Mouse (Mus musculus) heart, postnatal 4 days (tissue): ENCODE results near the gene Ripply3. TPM values are rescaled to one million over a fixed set of nuclear protein-coding genes. Genes with fewer than 3 reads are reported as not detected.
A peak's percentile ranks its signal among the peaks of the same experiment; 100 is the strongest.
"Not testable (repeated sequence)": the region's sequence is repeated elsewhere in the genome, so short reads cannot be mapped to it uniquely, and the experiment has no call there.

Experiments used
- DNase-seq: peaks from one replicate; pipeline ENCODE4 v3.0.0; 2021
- total RNA-seq, 2 experiments: library from RNA; stranded (reverse); gene quantifications; 2 replicates each; pipeline ENCODE4 v1.2.3; 2021

Ripply3 gene
- total RNA-seq, 2 experiments from 2014 or later: 3.7 to 4.5 TPM

DNA sequence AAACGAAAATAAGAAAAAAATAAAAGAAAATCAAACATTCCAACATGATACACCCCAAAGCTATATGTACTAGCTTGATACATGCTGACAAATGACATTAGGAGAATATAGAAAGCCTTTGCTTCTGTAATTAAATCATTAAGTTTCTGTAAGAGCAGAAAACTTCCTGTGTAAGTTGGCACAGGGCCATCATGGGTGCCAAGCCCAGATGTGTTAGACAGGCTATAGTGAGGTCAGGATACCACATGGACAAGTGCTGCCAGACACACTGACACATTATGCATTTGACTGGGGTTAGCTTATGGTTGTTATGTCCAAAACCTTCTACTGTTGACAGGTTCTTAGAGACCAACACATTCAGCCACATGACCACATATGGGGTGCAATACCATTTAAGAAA lies 13.0 kb upstream of the Ripply3 start:
- DNase-seq: no peak

DNA sequence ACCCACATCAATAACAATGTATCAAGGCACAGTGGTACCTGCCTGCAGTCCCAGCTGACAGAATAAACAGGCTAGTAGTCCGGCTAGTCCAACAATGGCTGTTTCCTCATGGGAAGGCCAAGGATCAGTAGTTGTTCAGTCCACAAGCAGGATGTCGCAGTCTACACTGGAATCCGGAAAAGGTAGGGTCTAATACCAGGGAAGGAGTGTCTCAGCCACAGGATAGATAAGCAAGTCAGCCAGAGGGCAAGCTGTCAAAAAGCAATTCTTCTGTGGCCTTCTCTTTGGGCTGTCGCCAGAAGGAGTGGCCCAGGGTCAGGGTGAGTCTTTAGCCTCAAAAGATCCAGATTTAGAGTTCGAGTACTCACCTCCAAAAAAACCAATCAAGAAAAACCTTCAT lies 10.5 kb upstream of the Ripply3 start:
- no peak for DNase-seq

DNA sequence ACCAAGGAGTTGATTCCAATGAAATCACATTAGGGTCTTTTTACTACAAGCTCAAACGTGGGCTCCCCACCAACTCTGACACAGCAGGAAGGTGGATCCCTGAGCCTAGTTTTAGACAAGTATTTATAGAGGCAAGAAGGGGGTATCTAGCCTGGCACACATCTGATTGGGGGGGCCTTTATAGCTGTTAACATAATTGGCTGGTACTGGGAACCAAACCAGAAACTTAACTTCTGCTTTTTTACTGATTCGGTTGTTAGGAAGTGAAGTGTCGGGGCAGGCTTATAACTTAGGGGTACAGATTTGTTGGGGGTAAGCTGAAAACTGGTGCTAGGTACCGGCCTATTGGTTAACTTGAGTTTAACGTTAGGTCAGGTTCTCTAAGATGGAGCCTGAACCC lies 8.0 kb upstream of the Ripply3 start:
- no peak for DNase-seq

DNA sequence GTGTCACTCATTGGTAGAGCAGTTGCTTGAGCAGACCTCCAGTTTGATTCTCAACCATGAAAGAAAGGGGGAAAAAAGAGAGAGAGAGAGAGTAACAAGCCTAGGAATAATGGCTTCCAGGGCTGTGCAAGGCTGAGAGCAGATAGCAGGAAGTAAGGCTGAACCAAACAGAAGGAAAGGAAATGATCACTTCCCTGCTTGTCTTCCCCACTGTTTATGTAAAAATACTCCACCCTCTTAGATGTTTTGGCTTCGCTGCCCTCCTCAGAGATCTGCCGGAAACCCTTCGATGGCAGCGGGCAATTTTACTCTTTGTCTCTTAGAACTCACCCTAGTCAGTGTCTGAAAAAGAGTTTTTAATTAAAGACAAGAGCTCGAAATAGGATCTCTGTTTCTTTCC lies 4.5 kb upstream of the Ripply3 start:
- DNase-seq: no peak

DNA sequence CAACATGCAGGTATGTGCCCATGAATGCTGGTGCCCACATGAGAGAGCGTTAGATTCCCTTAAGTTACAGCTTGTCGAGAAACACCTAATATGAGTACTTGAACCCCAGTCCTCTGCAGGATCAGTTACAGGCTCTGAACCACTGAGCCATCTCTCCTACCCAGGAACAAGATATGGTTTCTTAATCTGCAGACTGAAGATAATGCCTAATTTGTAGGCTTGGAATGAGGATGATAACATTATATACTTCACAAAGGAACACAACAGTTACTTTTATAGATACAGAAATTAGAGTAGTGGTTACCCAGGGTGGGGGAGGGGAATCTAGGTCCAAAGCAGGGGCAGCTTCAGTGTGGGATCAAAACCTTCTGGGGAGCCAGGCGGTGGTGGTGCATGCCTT lies 2.2 kb upstream of the Ripply3 start:
- no peak for DNase-seq

DNA sequence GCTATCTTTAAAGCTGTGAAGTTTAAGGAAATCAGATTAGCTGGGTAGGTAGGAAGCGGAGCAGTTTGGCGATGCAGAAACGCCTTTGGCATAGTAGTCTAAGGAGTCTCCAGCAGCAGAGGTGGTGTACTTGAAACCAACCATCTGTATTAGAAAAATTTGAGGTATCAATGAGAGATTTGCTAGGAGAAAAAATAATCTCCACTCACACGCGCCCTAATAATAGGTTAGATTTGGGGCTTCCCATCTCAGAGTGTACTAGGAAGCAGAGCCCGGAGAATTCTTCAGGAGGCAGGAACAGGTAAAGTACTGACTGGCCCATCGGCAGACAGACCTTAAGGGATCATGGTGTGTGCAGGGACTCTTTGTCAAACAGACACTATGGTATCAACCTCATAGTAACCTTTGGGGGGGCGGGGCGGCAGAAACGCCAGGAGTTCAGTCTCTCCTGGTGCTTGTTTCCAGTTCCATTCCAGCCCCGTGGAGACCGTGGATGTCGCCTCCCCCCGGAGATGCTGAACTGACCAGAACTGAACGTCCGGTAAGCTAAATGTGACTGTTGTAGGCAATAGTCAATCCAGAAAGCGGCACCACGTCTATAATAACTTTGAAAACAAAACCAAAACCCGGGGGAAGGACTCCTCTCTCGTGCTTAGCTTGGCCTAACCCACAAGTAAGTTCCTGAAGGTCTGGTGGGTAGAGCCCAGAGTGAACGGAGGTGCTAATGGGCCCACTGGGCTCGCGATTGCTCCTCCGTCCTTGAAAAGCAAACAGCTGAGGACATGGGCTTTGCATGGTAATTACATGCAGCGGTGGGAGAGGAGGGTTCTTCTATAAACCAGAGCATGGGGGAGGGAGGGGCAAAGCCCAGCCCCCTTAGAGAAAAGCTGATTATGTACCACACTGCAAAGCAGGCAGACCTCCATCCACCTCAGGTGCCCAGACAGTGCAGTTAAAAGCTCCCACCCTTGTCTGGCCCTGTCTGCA lies 954 bp downstream of the Ripply3 start:
- no peak for DNase-seq

DNA sequence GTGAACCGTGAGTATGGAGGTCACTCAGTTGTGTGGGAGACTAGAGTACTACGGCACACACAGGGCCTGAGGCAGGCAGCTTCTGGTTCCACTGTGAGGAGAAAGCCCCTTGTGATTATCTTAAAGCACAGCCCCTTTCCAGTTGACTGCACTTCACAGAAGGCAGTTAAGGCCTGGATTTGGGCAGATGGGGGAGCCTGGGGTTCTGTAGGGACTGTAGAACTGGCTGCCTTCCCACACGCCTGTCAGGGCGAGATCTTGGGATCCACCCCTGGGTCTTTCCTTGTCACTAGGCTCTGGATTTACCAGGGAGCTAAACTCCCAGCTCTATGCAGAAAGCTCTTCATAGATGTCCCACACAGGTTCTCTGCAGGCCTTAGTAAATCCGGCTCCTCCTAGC lies 2.2 kb downstream of the Ripply3 start:
- no peak for DNase-seq

DNA sequence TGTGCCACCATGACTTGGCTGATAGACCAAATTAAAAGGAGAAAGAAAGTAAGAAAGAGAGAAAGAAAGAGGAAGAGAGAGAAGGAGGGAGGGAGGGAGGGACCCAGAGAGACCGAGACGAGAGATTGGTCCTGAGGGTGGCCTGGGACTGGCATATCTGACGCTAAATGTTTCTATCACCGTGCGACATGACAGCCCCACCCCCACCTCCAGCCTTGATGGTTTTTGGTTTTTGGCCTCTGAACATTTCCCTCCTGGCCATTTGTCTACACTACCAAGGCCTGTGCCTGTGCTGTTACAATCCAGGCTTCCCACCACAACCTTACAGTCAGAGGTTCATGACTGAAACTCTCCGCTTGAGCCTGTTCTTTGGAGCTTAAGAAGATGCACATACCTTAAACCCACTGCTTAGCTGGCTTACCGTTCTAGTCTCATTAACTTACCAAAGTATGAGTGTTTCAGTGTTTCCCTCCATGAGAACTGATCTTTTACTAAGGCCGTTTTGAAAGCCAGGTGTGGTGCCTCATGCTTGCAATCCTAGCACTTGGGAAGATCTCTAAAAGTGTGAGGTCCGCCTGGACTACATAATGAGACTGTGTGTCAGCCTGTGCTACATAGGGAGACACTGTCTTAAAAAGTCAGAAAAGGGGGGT lies 3.1 kb downstream of the Ripply3 start:
- DNase-seq: no peak

DNA sequence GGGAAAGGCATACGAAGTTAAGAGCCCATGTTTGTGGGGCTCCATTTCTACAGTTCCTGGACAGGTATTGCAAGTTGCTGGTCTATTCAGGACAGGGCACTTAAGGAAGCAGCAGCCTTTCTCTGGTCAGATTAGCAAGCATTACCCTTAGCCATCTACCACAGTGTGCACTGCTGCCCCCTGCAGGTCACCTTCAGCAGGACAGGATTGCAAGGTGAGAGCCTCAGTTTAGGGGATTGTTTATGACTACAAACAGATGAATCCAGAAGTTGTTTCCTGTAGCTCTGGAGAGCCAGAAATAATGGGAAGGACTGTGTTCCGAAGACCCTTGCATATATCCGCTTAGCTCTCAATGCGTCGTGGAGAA lies 3.6 kb downstream of the Ripply3 start:
- DNase-seq: peak; percentile 70

DNA sequence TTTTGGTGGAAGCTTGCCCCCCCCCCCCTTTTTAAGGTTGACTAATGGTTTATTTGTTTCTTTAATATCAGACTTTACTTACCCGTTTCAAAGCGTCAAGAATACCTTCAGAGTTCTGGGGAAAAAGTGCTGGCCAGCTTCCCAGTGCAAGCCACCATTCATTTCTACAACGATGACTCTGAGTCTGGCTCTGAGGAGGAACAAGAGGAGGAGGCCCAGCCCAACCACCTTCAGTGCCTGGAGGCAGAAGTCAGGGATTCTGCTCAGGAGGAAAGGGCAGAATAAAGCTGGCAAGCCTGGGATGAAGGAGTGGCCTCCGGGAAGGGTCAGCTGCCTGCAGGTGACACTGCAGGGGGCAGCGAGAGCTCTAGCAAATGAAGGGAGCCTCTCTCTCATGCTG lies 7.4 kb downstream of the Ripply3 start:
- no peak for DNase-seq

DNA sequence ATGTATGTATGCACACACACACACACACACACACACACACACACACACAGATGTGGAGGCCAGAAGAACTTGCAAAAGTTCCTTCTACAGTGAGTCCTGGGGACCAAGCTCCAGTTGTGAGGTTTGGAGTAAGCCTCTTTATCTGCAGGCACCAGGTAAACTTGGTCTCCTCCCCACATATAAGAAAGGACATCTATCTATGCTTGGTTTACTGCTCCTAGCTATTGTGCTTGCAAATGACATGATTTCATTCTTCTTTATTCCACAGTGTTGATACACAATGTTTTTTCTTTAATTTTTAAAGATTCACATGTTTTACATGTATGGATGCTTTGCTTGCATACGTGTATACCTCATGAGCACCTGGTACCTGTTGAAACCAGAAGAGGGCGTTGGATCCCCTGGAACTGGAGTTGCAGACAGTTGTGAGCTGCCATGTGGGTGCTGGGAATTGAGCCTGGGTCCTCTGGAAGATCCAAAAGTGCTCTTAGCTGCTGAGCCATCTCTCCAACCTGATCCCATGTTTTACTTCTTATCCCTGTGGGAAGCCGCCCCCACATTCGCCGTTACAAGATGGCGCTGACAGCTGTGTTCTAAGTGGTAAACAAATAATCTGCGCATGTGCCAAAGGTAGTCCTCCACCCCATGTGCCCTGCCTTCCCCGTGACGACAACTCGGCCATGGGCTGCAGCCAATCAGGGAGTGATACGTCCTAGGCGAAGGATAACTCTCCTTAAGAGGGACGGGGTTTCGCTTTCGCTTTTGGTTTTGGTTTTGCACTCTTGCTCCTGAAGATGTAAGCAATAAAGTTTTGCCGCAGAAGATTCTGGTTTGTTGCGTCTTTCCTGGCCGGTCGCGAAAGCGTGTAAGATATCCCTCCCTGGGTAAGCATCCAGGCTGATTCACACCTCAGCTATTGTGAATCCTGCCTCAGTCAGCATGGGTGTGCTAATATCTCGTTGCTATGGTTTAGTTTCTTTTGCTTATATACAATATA lies 11.2 kb downstream of the Ripply3 start:
- DNase-seq: not testable (repeated sequence)

DNA sequence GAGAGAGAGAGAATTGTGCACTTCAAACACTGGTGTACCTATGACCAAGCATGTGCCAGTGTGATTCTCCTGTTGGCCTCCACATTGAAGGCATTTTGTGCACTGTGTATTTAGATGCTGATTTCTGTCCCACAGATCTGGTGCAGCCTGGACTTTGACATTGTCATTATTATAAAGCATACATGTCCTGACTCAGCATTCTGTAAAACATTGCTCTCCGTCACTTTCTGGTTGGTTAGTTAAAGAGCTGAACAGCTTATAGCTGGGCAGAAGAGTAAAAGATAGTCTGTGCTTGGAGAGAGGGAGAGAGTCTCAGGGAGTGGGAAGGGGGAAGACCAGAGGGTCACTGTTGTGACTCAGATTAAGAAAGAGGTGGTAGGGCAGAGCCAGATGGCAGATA lies 17.5 kb downstream of the Ripply3 start:
- DNase-seq: no peak

DNA sequence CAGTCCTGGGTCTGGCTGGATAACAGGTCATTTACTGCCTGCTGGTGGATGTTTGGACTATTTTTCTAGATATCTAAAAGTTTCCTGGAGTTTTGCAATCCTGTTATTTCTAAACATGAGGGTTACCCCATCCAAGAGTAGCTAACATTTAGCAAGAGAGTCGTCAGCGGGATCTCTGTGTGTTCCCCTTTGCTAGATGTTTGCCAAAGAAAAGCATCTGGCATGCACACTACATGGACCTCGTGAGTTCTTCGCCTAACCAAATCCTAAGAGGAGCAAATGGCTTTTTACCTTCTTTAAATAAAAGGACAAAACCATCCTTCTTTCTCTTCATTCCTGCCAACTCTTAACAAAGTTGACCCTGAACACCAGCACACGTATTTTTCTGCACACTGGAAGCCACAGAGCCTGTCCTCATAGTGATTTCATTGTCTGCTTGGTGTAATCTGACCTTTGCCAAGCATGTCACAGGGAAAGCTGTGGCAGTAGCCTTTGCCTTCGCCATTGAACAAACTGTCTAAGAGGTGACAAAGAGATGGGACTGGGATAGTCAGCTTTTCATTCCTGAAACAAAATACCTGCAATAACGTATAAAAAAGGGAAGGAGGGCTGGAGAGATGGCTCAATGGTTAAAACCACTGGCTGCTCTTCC lies 19.0 kb downstream of the Ripply3 start:
- DNase-seq: no peak

DNA sequence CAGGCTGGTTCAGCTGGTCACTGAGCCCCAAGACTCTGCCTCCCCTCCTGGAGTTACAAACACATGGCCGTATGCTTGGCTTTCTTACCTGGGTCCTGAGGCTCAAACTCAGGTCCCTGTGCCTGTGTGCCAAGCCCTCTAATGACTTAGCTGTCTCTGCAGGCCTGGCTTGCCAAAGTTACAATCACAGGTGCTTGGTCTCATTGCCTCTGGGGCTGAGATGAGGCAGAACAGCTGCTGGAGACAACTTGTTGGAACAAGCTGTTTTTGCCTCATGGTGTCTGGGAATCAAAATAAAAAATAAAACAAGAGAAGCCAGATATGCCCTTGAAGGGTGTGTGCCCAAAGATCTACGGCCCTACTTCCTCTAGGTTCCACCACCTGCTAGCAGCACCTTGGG lies 20.6 kb downstream of the Ripply3 start:
- DNase-seq: no peak

DNA sequence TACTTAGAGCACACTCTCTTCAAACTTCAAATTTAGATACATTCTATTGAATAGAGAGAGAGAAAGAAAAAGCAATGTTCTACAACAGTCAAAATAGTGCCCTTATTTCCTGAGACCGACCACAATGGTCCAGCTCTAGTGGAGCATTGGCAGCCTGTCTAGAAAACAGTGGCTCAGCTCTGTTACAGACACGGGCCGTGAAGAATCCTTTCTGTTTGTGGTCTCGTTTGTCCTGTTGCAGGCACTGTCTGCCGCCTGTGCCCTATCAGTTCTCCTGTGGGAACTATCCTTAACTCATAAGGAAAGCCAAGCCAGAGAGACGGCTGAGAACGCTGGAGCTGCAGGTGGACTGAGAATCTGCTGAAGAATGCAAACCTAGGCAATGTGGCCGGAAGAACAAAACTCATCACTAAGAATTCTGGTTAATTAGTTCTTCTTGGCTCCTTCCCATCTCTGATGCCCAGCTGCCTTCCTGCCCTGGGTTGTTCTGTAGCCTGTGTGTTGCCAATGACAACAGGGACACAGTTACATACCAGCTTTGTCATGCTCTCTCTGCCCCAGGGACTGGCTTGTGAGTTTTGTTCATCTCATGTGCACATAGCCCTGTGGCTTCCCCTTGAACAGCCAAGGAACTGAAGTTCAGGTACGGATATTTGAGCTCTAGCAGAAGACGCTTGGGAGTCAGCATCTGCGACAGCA lies 21.5 kb downstream of the Ripply3 start:
- DNase-seq: no peak

DNA sequence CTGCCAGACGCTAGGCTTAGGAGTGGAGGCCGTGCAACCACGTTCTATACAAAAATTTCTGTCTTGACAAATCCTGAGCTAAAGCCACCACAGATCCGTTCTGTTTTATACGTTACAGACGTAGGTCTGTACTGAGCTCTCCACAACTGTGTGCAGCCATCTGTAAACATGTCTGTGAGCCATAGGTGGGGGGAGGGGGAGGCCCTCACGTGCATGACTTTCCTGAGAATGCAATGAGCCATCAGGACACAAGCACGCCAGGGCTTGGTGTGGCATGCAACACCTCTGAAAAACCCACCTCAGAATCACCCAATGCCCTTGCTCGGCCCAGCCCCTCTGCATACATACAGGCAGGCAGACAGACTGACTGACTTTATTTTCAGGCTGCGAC lies 22.1 kb downstream of the Ripply3 start:
- DNase-seq: no peak

DNA sequence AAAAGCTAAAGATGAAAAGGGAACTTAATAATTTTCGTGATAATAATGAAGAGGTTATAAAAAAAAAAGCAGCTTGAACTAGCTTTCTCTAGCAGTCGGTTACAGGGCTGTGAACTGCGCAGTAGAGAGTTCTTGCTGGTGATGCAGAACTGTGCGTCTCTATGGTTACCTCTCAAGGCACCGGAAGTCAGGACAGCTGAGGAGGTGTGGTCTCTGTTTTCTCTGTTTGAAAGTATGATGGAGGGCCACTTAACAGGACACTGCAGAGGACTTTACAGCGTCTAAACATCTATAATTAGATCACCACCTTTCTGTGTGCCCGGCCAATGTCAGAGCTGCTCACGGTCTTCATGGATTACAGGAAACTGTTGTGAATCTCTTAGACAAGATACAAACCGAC lies 26.2 kb downstream of the Ripply3 start:
- peak; percentile 13 for DNase-seq

DNA sequence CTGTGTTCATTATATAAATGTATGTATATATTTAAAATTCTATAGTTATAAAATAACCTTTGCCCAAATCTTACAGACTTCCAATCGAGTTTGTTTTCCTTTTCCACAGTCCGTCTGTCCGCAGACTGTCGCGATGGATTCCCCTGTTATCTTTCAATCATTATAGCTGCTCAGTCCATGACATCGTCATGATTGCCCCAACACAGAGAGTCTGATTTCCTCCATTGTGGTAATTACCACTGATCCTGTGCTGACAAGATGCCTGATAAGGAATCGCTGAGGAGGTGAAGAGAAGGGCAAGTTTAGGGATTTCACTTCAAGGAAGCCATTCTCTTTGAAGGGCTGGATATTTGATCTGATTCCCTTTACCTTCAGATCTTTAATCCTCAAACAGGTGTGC lies 27.8 kb downstream of the Ripply3 start:
- DNase-seq: no peak

DNA sequence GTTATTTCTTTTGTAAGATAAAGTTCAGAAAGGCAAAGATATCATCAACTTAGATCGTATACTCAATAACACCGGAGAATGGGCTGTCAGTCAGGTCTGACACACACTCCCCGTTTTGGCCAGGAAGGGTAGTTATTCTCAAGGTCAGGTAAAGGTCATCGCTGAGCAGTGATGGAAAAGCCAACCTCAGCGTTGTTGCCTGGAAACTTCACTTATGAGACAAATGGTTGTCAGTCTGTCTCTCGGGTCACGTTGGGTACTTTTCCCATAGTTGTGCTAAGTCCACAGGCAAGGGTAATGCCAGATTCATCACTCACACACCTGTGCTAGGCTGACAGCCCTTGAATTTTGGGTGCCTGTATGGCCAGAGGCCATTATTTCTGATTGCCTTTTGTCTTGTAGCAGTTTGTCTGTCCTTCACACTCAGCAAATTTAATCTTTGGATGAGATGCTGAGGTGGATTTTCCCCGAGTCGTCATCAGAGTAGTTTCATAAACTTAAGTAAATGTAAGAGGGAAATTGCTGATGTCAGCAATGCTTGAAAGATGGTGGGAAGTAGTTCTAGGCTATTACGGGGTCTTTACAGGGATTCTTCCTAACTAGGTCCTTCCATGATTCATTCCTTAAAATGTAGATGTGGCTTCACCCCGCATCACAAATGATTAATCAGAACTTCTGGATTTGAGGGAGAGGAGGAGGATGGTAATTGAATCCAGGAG lies 28.7 kb downstream of the Ripply3 start:
- DNase-seq: no peak

DNA sequence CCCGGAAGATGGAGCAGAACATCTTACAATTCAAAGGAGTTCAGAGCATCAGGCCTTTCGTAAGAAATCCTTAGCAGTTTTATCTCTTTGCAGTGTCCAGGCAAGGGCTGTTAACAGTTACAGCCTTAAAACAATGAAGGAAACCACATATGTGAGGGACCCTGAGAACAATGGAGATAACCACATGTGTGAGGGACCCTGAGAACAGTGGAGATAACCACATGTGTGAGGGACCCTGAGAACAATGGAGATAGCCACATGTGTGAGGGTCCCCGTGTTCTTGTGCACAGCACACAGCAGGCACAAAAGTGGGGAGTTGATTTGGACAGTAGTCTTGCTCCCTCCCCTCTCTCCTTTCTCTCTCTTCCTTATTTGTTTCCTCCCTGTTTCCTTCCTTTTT lies 29.9 kb downstream of the Ripply3 start:
- DNase-seq: no peak
